Mouse (Mus musculus) cerebellum, adult 18-20 months (tissue): Measurements from ENCODE around the gene Gm13271.
"Not testable (repeated sequence)": the region's sequence is repeated elsewhere in the genome, so short reads cannot be mapped to it uniquely, and the experiment has no call there.

Source experiments
- DNase-seq, 2 experiments: peaks; one replicate each; pipeline ENCODE4 v3.0.0; 2021

The Gm13271 gene

GRCm38 (mm10) chr4:88754818-88755340, at the start of gene Gm13271:
Gene Gm13271 (plus strand): TSS chr4:88754868.
- DNase-seq = peak; percentile 69 to 77

DNA sequence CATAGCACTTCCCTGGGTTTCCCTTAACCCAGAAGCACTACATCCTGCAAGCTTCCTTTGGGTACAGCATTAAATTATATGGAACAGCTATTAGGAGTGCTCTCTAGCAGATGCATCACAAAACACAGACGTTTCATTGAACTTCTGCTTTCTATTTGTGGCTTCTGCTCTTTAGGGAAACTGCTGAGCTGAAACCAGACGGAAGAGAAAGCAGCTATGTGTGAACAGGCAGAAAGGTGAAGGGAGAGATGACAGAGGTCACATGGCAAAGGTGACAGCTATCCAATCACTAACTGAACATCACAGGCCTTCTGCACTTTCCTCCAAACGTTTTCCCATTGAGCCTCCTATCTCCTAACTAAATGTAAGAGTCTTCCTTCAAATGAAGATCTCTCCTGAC, 48.7 kb upstream of the Gm13271 start:
- DNase-seq = no peak

- DNase-seq = no peak
Observed at GRCm38 (mm10) chr4:88707128-88707826, 47.4 kb upstream of the Gm13271 start.

DNA sequence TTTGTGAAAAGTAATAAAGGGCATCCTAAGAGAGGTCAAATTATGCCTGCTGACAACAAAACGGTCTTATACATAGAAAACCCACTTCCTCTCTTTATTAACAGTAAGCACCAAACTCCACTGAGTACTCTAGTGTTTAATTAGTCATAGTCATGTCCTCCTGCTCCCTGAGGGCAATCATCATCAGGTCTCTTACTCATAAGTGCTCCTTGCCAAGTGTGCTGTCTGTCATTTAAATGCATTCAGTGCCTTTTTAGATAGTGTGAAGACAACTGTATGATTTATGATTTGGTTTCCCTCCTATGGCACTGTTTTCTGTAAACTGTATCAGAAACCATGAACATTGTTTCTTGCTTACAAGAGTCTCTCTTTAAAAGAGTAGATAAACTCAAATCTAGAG, 40.4 kb upstream of the Gm13271 start:
- no peak for DNase-seq

DNA sequence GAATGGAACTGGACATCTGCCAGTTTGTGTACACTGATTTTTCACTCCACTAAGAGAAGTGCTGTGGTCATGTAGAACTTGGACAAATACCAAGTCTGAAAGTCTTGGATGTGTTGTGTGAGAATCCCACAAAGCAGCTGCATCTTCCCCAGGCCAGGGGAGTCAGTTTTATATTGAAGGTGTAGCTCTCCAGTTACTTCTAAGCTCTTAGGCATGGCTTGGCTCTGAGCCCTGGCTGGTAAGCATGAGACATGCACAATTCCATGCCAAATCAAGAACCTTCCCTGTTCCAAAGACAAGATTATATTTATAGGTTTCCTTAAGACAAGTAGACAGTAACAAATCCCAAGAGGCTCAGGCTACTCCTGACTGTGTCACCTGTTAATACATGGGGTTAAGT, 39.6 kb upstream of the Gm13271 start:
- DNase-seq = no peak

DNA sequence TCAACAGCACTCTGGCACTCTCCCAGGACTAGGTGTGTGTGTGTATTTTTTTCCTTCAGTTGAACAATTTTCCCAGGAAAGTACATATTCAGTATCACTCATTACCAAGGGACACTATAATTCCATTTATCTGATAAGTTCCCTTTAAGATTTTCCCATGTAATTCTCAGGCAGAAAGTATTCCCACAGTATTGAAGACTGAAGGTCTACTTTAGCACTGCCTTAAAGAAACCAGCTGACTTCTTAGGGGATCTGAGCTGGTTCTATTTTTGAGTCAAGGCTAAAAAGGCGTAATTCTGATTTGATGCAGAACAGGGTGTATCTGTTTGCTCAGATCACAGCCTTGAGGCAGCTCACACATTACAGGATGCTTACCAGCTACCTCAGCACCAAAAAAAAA, 36.0 kb upstream of the Gm13271 start:
- DNase-seq = no peak

- DNase-seq = peak; percentile 90 to 93
Observed at GRCm38 (mm10) chr4:88721791-88722721, 32.6 kb upstream of the Gm13271 start, which contains the start of the genes Gm26566 and Klhl9. Gene Gm26566 (plus strand): TSS chr4:88721805. Gene Klhl9 (minus strand): TSS chr4:88722465.

GRCm38 (mm10) chr4:88723497-88724090, 31.1 kb upstream of the Gm13271 start:
- DNase-seq = no peak

DNA sequence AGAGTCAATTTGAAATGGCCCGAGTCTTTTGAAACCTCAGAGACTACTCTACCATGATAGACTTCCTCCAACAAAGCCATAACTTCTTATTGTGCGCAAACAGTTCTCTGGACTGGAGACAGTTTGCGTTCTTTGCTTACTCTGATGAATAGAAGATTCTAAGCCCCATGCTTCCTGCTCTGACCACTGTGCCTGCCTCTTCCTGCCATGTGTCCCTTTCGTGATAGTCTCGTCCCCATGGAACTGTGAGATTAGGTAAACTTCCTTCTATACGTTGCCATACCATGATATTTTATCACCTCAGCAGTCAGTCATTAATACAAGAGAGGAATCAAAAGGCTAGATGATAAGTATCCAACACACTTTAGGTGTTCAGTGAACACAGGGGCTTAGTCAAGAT, 27.9 kb upstream of the Gm13271 start:
- DNase-seq = no peak

DNA sequence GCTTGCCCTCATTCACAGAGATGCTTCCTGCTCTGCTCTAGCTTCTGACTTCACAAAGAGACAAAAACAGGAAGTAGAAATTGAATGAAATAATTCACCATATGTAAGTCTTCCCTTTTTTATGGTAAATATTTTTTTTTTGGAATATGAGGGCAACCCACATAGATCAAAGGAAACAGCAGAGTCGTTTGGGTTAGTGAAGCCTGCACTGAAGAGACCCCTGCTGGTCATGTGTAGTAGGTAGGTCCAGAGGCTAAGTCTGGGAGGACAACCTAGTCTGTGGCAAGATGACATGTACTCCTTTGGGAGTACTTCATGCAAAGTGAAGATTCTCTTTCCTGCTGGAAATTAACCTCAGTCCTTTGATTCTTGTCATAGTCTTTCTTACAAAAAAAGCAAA, 27.3 kb upstream of the Gm13271 start:
- no peak for DNase-seq

- peak; percentile 46 to 66 for DNase-seq
Observed at GRCm38 (mm10) chr4:88738480-88738879, 16.2 kb upstream of the Gm13271 start.

DNA sequence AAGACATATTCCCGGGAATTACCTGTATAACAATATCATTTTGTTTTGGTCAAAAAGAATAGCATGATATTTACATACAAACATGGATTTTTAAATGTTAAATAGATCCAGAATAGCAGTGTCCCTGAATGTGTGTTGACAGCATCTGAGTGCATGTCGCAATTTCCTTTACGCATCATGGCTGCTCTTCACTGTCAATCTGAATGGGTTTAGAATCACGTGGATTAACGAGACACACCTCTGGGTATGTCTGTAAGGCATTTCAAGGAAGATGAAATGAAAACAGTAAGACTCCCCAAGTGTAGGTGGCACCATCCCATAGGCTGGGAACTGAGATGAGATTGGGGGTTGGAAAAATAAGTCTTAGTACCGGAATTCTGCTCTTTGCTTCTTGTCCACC, 15.6 kb upstream of the Gm13271 start:
- no peak for DNase-seq

GRCm38 (mm10) chr4:88741426-88741825, 13.2 kb upstream of the Gm13271 start:
- DNase-seq = no peak

- no peak for DNase-seq
Observed at GRCm38 (mm10) chr4:88742771-88743371, 11.8 kb upstream of the Gm13271 start.

DNA sequence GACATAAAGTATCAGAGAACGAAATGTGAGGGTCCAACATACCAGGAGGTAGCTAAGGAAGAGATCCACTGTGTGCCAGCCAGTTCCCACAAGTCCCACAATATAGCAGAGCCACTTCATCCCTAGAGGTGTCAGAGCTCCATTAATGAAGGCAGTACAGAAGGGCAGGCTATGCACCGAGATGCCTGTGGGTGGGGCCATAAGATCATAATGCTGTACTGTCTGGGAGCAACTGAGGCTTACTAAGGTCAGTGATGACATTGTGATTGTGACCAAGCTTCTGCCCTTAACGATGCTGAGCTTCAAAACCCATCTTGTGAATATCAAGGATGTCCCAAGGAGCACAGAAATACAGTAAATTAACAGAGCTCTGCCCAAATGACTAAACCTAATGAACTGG, 10.5 kb upstream of the Gm13271 start:
- no peak for DNase-seq

DNA sequence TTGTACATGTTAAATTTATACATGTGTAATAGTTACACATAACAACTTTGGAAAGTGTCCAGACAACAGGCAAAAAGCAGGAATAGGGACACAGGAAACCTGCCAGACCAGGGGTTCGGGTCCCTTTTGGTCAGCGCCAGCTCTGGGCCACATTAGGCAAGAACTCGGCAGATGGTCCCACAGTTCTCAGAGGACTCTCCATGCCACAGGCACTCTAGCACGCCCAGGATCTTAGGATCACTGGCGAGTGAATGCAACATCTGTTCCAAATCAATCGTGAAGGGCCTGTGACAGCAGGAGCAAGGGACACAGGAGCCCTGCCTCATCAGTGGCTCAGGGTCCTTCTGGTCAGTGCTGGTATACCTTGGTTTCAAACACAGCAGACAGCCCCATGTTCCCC, 4.7 kb upstream of the Gm13271 start:
- no peak for DNase-seq

GRCm38 (mm10) chr4:88756581-88757513, 2.2 kb downstream of the Gm13271 start:
- peak in 1 of 2 experiments; percentile 27 for DNase-seq

DNA sequence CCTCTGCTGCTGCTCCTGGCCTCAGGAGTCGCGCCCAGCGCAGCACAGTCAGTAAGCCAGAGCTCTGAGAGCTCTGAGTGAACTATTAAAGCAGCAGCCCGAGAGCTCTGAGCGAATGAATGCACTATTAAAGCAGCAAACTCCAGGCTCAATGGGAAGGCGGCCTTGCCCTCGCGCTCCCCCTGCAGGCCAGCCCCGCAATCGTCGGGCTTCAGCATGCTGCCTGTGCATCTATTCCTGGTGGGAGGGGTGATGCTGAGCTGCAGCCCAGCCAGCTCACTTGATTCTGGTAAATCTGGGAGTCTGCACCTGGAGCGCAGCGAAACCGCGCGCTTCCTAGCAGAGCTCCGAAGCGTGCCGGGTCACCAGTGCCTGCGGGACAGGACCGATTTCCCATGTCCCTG, 3.0 kb downstream of the Gm13271 start:
- DNase-seq = peak; percentile 87 to 93

DNA sequence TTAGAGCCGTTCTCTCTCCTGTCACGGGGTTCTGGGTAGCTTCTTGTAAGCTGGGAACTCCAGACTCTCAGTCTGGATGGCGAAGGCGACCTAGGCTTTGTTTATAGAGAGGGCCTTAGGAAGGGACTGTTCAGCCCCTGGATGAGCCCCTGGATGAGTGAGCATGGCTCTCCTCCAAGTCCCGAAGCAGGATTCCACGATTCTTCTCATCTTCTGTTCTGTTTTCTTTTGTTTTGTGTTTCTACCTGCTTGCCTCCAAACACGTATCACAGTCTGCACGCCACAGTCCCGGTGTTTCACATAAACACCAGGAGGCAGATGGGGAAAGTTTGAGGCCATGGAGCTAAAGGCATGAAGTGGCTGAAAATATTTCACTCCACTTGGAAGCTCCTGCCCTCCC, 4.1 kb downstream of the Gm13271 start:
- DNase-seq = not testable (repeated sequence)

- DNase-seq = peak in 1 of 2 experiments; percentile 48
Observed at GRCm38 (mm10) chr4:88759610-88760268, 5.1 kb downstream of the Gm13271 start, which contains the start of gene Gm13283. Gene Gm13283 (plus strand): TSS chr4:88760119.

- peak; percentile 73 to 76 for DNase-seq
Observed at GRCm38 (mm10) chr4:88760431-88760830, 5.8 kb downstream of the Gm13271 start.
